Mouse (Mus musculus) small intestine, adult 2 months (tissue): ENCODE data around the gene Bcar1. TPM values are rescaled to one million over a fixed set of nuclear protein-coding genes. Genes with fewer than 3 reads are reported as not detected.
A peak's percentile ranks its signal among the peaks of the same experiment; 100 is the strongest.

Experiments
- H3K27ac ChIP-seq: fragments of 200-500 bp; 2 replicates; pipeline ENCODE4 v1.5.1; 2012; ENCODE audit warnings: low read depth, low read length, control low read depth, inconsistent platforms; ENCODE audit not compliant: insufficient read depth
- H3K27me3 ChIP-seq: fragments of 200-500 bp; 2 replicates; pipeline ENCODE4 v1.6.1; 2012; ENCODE audit warnings: mild to moderate bottlenecking, moderate library complexity, low read length, inconsistent platforms; ENCODE audit not compliant: control insufficient read depth, insufficient read depth
- H3K36me3 ChIP-seq: fragments of 200-500 bp; 2 replicates; pipeline ENCODE4 v1.6.1; 2012; ENCODE audit warnings: mild to moderate bottlenecking, low read length, control low read depth, inconsistent platforms; ENCODE audit not compliant: control insufficient read depth, insufficient read depth
- H3K4me1 ChIP-seq: fragments of 200-500 bp; 2 replicates; pipeline ENCODE4 v1.6.1; 2012; ENCODE audit warnings: low read length, inconsistent platforms, mixed read lengths; ENCODE audit not compliant: control insufficient read depth, insufficient read depth, insufficient read length
- H3K4me3 ChIP-seq: fragments of 200-500 bp; 2 replicates; pipeline ENCODE4 v1.5.1; 2012; ENCODE audit warnings: low read depth, mild to moderate bottlenecking, control low read depth, inconsistent platforms, low read length, moderate library complexity
- CTCF ChIP-seq: fragments of 200-500 bp; IDR thresholded peaks from 2 replicates; pipeline ENCODE4 v1.5.1; 2012; ENCODE audit warnings: low read depth, mild to moderate bottlenecking, control low read depth, inconsistent platforms, low read length, moderate library complexity, mixed read lengths; ENCODE audit not compliant: insufficient replicate concordance, insufficient read length; ENCODE audit errors: extremely low read depth
- POLR2A ChIP-seq: fragments of 200-500 bp; IDR thresholded peaks from 2 replicates; pipeline ENCODE4 v1.6.1; 2012; ENCODE audit warnings: low read depth, mild to moderate bottlenecking, control low read depth, inconsistent platforms, low read length, moderate library complexity
- WGBS: fragments of 180-500 bp; shearing (Covaris S2); methylation state at CpG from one replicate; pipeline ENCODE4 v1.1.7; 2018; 5-methylcytosine and 5-hydroxymethylcytosine counted together
- polyA plus RNA-seq: library from polyadenylated mRNA; depleted of rRNA; stranded (reverse); fragments of >200 nt; gene quantifications from 2 replicates; pipeline ENCODE4 v1.2.3, GENCODE M21; 2012

Bcar1 gene
- polyA plus RNA-seq, 1 experiment, result 251 TPM

DNA sequence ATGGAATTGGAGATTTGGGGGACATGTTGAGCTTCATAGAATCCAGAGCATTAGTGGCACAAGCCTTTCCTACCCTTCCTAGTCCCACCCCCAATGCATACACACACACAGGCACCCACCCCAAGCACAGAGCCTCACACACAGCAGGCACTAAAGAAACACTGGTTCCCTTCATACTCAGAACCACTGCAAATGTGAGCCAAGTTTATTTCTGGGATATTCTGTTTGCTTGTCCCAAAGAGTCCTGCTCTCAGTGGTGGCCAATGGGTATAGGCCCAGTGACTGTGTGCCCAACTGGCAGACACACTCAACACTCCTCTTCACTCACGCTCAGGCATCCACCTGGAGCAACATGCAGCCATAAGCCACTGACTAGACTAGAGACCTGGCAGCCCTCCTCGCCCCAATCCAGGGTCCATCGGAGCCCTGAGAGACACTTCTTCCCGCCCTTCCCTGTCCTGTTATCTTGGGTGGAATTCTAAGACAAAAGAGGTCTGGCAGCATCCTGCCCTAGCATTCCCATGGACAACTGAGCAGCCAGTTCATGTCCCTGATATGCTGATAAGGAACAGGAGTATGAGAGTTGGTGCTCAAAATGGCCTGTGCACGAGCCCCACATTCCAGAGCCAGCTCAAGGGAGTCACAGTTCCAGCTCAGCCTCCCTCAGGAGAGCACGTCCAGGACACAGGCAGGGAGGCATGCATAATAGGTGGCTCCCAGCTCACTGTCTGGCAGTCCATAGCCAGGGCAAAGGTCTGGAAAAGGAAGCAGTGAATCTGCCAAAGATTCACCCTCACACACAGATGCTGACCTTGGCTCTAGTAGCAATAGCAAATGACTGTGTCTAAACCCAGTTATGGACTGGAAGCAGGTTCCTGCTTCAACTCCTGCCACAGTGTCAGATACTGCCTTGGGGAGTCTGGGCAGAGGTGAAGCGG is 14.1 kb downstream of the Bcar1 start:
- no peaks in the 10 kb centered on the region for H3K27me3 ChIP-seq
- peak overlapping the region; percentile 79 for H3K27ac ChIP-seq
- H3K36me3 ChIP-seq, result 0 out of 2 replicates have a peak, but pooled peaks cover 2% of the 10 kb centered on the region
- peak overlapping the region; percentile 40 for H3K4me3 ChIP-seq
- 30% methylated on average over 7 of the region's 7 CpGs for WGBS
- peaks cover 72% of the 10 kb centered on the region for H3K4me1 ChIP-seq
- TF ChIP-seq POLR2A (no peak), CTCF (no peak)

DNA sequence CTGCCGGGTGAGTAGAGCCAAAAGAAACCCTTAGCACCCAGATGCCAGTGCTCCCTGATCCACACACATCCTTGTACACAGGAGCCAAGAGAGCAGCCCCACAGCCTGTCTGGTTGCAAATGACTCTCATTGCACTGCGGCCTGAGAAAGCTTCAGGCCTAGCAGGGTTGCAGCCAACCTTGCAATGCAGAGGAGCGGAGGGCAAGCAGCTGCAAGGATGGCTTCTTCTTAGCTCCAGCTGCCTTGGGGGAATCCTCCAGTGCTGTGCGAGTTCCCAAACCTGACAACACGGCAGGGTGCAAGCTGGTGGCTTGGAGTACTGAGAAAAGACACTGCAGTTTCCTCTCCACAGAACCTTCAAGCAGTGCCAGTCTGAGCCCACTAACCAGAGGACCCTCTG is 15.1 kb downstream of the Bcar1 start:
- WGBS, result 78% methylated on average over 5 of the region's 5 CpGs

DNA sequence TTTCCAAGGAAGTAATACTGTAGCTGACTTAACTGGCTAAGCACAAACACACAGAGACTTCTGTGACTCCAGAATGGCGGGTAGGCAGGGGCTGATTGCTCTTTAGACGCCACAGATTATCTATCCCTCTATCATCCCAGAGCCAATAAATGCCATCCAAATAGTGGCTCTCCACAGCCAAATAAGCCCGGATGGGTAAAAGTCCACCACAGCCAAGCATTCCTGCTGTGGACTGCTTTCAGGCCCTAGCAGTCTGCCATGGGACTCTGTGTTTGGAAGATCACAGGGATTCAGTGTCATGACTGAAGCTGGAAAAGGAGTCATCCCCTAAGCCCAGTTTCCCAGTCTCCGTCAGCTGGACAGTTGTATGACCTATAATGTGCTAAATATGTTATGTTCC is 16.1 kb downstream of the Bcar1 start:
- 36% methylated on average over 4 of the region's 4 CpGs for WGBS
- H3K4me3 ChIP-seq, result no peak overlapping the region
- H3K27me3 ChIP-seq, result no peaks in the 10 kb centered on the region
- peak overlapping the region; percentile 66 for H3K27ac ChIP-seq
- TF ChIP-seq POLR2A (no peak), CTCF (no peak)
- H3K36me3 ChIP-seq, result 0 out of 2 replicates have a peak, but pooled peaks cover 2% of the 10 kb centered on the region
- H3K4me1 ChIP-seq, result peaks cover 56% of the 10 kb centered on the region

More for the DNA sequence above, 15.1 kb downstream of the Bcar1 start:
- no peak overlapping the region for H3K4me3 ChIP-seq
- no peak for TF ChIP-seq CTCF
- TF ChIP-seq POLR2A, result no peak
- H3K27ac ChIP-seq, result no peak overlapping the region
- no peaks in the 10 kb centered on the region for H3K27me3 ChIP-seq
- H3K4me1 ChIP-seq, result peaks cover 64% of the 10 kb centered on the region
- 0 out of 2 replicates have a peak, but pooled peaks cover 2% of the 10 kb centered on the region for H3K36me3 ChIP-seq

DNA sequence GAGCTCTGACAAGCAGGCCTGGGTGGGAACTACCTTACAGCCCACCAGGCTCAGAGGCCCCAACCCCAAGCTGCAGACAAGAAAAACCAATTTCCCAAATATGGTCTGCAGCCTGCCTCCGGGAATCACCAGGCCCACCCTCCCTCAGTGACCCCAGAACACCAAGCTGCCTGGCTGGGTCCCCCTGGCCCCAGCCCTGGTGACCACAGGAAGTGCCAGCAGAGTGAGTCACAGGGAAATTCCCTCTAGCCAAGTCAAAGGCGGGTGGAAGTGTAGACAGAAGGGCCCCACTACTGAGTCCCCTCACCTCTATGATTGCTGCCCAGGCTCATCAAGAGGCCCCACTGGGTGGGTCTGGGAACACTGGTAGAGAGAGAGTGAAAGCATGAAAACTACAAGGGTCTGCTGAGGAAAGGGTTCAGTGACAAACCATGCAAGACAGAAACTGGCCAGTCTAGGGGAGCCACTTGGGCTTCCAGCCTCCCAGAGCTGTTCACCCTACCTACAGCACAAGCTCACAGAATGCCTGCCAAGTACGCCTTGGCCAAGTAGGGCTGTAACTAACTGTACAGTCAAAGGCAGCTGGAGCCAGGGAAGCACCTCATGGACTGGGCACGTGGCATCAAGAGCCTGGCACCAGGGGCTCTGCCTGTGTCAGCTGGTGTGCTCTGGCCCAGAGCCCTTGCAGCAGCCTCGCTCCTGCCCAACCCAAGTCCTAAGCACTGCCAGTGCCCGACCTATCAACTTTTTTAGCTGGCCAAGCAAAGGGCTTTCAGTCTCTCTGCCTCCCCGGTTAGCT is 17.3 kb downstream of the Bcar1 start:
- Histone ChIP-seq H3K4me1 (peaks cover 51% of the 10 kb centered on the region), H3K36me3 (0 out of 2 replicates have a peak, but pooled peaks cover 2% of the 10 kb centered on the region), H3K27ac (peak overlapping the region; percentile 71), H3K27me3 (no peaks in the 10 kb centered on the region), H3K4me3 (no peak overlapping the region)
- TF ChIP-seq POLR2A, result no peak
- TF ChIP-seq CTCF, result no peak
- WGBS, result 14% methylated on average over 7 of the region's 7 CpGs

DNA sequence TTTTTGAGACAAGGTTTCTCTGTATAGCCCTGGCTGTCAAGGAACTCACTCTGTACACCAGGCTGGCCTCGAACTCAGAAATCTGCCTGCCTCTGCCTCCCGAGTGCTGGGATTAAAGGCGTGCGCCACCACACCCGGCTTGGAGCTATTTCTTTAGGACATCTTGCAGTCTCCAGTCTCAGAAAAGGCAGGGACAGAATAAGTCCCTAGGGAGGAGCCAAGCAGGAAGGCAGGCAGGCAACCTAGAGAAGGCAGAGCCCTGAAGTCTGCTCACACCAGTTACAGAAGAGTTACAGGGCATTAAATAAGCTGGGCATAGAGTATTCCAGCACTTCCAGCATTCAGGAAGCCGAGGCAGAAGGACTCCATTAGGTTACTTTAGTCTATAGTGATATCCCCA is 18.3 kb downstream of the Bcar1 start:
- Histone ChIP-seq H3K36me3 (peaks cover 12% of the 10 kb centered on the region), H3K4me1 (peaks cover 48% of the 10 kb centered on the region), H3K27me3 (no peaks in the 10 kb centered on the region), H3K4me3 (no peak overlapping the region), H3K27ac (no peak overlapping the region)
- WGBS, result 92% methylated on average over 6 of the region's 6 CpGs
- TF ChIP-seq POLR2A (no peak), CTCF (no peak)

DNA sequence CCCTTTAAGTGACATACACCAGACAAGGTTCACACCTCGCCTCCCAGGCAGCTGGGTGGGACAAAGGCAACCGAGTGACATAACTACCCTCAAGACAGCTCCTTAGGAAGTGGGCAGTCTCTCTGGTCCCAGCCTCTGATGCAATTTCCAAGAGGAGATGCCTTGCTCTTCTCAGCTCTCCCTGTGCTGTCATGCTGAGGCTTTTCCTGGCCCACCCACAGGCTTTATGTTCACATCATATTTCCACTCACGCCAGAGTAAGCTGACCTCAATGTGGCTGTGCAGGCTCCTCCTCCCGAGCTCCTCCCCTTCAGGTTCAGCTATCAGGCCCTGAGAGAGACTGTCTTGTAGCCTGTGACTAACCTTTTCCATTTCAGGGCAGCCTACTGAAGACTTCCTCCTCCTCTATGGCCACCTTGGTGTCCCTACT is 23.5 kb downstream of the Bcar1 start:
- Histone ChIP-seq H3K4me3 (no peak overlapping the region), H3K27me3 (no peaks in the 10 kb centered on the region), H3K36me3 (peaks cover 38% of the 10 kb centered on the region), H3K4me1 (peaks cover 22% of the 10 kb centered on the region), H3K27ac (no peak overlapping the region)
- TF ChIP-seq POLR2A (no peak), CTCF (no peak)
- 66% methylated on average over 4 of the region's 4 CpGs for WGBS
